Mouse (Mus musculus) limb, embryonic 11.5 days (tissue): Measurements from ENCODE around the gene Smyd3. TPM values are rescaled to one million over a fixed set of nuclear protein-coding genes. Genes with fewer than 3 reads are reported as not detected.

Experiments used
- ATAC-seq: fragments of 200-750 bp; cut with Nextera tagmentation; 2 replicates; pipeline ENCODE4 v1.8.0; 2017; ENCODE audit warnings: low read depth; ENCODE audit not compliant: insufficient number of reproducible peaks, low FRiP score, low TSS enrichment
- DNase-seq: peaks from one replicate; pipeline ENCODE4 v3.0.0-alpha.2; 2015; ENCODE audit warnings: low spot score
- H3K27ac ChIP-seq: fragments of 300-500 bp; sonication (generic); replicated peaks from 2 replicates; pipeline ENCODE4 v1.5.1; 2014; ENCODE audit warnings: low read depth, mild to moderate bottlenecking, low read length
- H3K27me3 ChIP-seq: fragments of 300-500 bp; sonication (generic); 2 replicates; pipeline ENCODE4 v1.6.1; 2014; ENCODE audit warnings: mild to moderate bottlenecking, low read length, mixed read lengths; ENCODE audit not compliant: control insufficient read depth, insufficient read depth
- H3K36me3 ChIP-seq: fragments of 300-500 bp; sonication (generic); 2 replicates; pipeline ENCODE4 v1.6.1; 2014; ENCODE audit warnings: mild to moderate bottlenecking, low read length, moderate library complexity, mixed read lengths; ENCODE audit not compliant: control insufficient read depth, insufficient read depth
- H3K4me1 ChIP-seq: fragments of 300-500 bp; sonication (generic); 2 replicates; pipeline ENCODE4 v1.6.1; 2014; ENCODE audit warnings: low read length, mixed read lengths; ENCODE audit not compliant: control insufficient read depth, insufficient read depth
- H3K4me2 ChIP-seq: fragments of 300-500 bp; sonication (generic); 2 replicates; pipeline ENCODE4 v1.6.1; 2014; ENCODE audit warnings: low read depth, mild to moderate bottlenecking, moderate library complexity; ENCODE audit not compliant: severe bottlenecking
- H3K4me3 ChIP-seq: fragments of 300-500 bp; sonication (generic); 2 replicates; pipeline ENCODE4 v1.5.1; 2014; ENCODE audit warnings: low read depth, low read length
- H3K9ac ChIP-seq: fragments of 300-500 bp; sonication (generic); 2 replicates; pipeline ENCODE4 v1.6.1; 2014; ENCODE audit warnings: mild to moderate bottlenecking, low read length
- H3K9me3 ChIP-seq: fragments of 300-500 bp; sonication (generic); 2 replicates; pipeline ENCODE4 v1.6.1; 2016; ENCODE audit warnings: low read length; ENCODE audit not compliant: control insufficient read depth
- WGBS: fragments of 180-500 bp; shearing (Covaris S2); extraction: QIAGEN DNeasy Blood & Tissue Kit; methylation state at CpG from one replicate; pipeline ENCODE4 v1.1.7; 2014; 5-methylcytosine and 5-hydroxymethylcytosine counted together
- polyA plus RNA-seq: library from polyadenylated mRNA; unstranded; fragments of >200 nt; fragmentation: Nextera tagmentation; extraction: Ambion mirVana; gene quantifications from 2 replicates; pipeline ENCODE4 v1.2.1, GENCODE M21; 2014

Gene Smyd3
- polyA plus RNA-seq, 1 experiment from 2014 or later = 25.6 TPM

GRCm38 (mm10) chr1:179373911-179374310 is 143.9 kb downstream of the Smyd3 start:
- H3K4me3 ChIP-seq = no peak overlapping the region
- DNase-seq = no peak
- WGBS = 88% methylated on average over 11 of the region's 11 CpGs
- no peak overlapping the region for H3K9ac ChIP-seq
- ATAC-seq = no peak
- H3K36me3 ChIP-seq = no peaks in the 10 kb centered on the region
- no peak overlapping the region for H3K27ac ChIP-seq
- H3K4me2 ChIP-seq = no peak overlapping the region
- H3K9me3 ChIP-seq = no peaks in the 10 kb centered on the region
- no peaks in the 10 kb centered on the region for H3K27me3 ChIP-seq
- H3K4me1 ChIP-seq = peaks cover 3% of the 10 kb centered on the region; the same call in 1 of the 2 replicates

- Histone ChIP-seq H3K9me3 (no peaks in the 10 kb centered on the region), H3K4me2 (no peak overlapping the region), H3K27me3 (no peaks in the 10 kb centered on the region), H3K4me1 (peaks cover 3% of the 10 kb centered on the region; the same call in 1 of the 2 replicates), H3K4me3 (no peak overlapping the region), H3K9ac (no peak overlapping the region), H3K36me3 (no peaks in the 10 kb centered on the region), H3K27ac (no peak overlapping the region)
- WGBS = 91% methylated on average over 3 of the region's 3 CpGs
- no peak for DNase-seq
- ATAC-seq = no peak
Measured at GRCm38 (mm10) chr1:179371191-179371590, 146.7 kb downstream of the Smyd3 start.

GRCm38 (mm10) chr1:179368426-179369010 is 149.3 kb downstream of the Smyd3 start:
- Histone ChIP-seq H3K4me3 (no peak overlapping the region), H3K4me1 (peaks cover 3% of the 10 kb centered on the region; the same call in 1 of the 2 replicates), H3K27me3 (no peaks in the 10 kb centered on the region), H3K4me2 (no peak overlapping the region), H3K9me3 (no peaks in the 10 kb centered on the region), H3K9ac (no peak overlapping the region), H3K27ac (no peak overlapping the region), H3K36me3 (no peaks in the 10 kb centered on the region)
- ATAC-seq (no peak), DNase-seq (no peak)
- WGBS = 89% methylated on average over 3 of the region's 3 CpGs

GRCm38 (mm10) chr1:179361481-179362466 is 156.1 kb downstream of the Smyd3 start:
- Histone ChIP-seq H3K27me3 (no peaks in the 10 kb centered on the region), H3K4me2 (no peak overlapping the region), H3K9me3 (no peaks in the 10 kb centered on the region), H3K4me3 (no peak overlapping the region), H3K9ac (no peak overlapping the region), H3K36me3 (no peaks in the 10 kb centered on the region), H3K27ac (no peak overlapping the region), H3K4me1 (peaks cover 8% of the 10 kb centered on the region; the same call in 1 of the 2 replicates)
- WGBS = 45% methylated on average over 8 of the region's 8 CpGs
- ATAC-seq (no peak), DNase-seq (no peak)

GRCm38 (mm10) chr1:179357111-179357510 is 160.7 kb downstream of the Smyd3 start:
- Histone ChIP-seq H3K4me2 (no peak overlapping the region), H3K36me3 (no peaks in the 10 kb centered on the region), H3K9ac (no peak overlapping the region), H3K27ac (no peak overlapping the region), H3K4me3 (no peak overlapping the region), H3K4me1 (peaks cover 3% of the 10 kb centered on the region; the same call in 1 of the 2 replicates), H3K27me3 (no peaks in the 10 kb centered on the region), H3K9me3 (no peaks in the 10 kb centered on the region)
- ATAC-seq (no peak), DNase-seq (no peak)
- WGBS = 91% methylated on average over 2 of the region's 2 CpGs

GRCm38 (mm10) chr1:179354250-179354649 is 163.6 kb downstream of the Smyd3 start:
- Histone ChIP-seq H3K9me3 (no peaks in the 10 kb centered on the region), H3K4me3 (no peak overlapping the region), H3K4me2 (no peak overlapping the region), H3K9ac (no peak overlapping the region), H3K27ac (no peak overlapping the region), H3K27me3 (no peaks in the 10 kb centered on the region), H3K4me1 (no peaks in the 10 kb centered on the region), H3K36me3 (no peaks in the 10 kb centered on the region)
- DNase-seq = no peak
- 85% methylated on average over 6 of the region's 6 CpGs for WGBS
- no peak for ATAC-seq

- Histone ChIP-seq H3K27me3 (no peaks in the 10 kb centered on the region), H3K4me2 (no peak overlapping the region), H3K4me3 (no peak overlapping the region), H3K9me3 (no peaks in the 10 kb centered on the region), H3K27ac (no peak overlapping the region), H3K9ac (no peak overlapping the region), H3K36me3 (no peaks in the 10 kb centered on the region), H3K4me1 (no peaks in the 10 kb centered on the region)
- DNase-seq = no peak
- ATAC-seq = no peak
- 74% methylated on average over 2 of the region's 2 CpGs for WGBS
Measured at GRCm38 (mm10) chr1:179345318-179345925, 172.4 kb downstream of the Smyd3 start.

- whole genome bisulfite sequencing = 94% methylated on average over 17 of the region's 17 CpGs
- no peaks in the 10 kb centered on the region for H3K36me3 ChIP-seq
- no peak for ATAC-seq
Measured at GRCm38 (mm10) chr1:179343426-179343825, 174.4 kb downstream of the Smyd3 start.

More at GRCm38 (mm10) chr1:179343426-179343825, 174.4 kb downstream of the Smyd3 start:
- H3K4me2 ChIP-seq = no peak overlapping the region
- H3K4me1 ChIP-seq = no peaks in the 10 kb centered on the region
- H3K27ac ChIP-seq = no peak overlapping the region
- no peak overlapping the region for H3K4me3 ChIP-seq
- no peaks in the 10 kb centered on the region for H3K9me3 ChIP-seq
- no peaks in the 10 kb centered on the region for H3K27me3 ChIP-seq
- H3K9ac ChIP-seq = no peak overlapping the region
- no peak for DNase-seq
